14 mouse cellular contexts compared by ENCODE assay signal in the genomic region with DNA sequence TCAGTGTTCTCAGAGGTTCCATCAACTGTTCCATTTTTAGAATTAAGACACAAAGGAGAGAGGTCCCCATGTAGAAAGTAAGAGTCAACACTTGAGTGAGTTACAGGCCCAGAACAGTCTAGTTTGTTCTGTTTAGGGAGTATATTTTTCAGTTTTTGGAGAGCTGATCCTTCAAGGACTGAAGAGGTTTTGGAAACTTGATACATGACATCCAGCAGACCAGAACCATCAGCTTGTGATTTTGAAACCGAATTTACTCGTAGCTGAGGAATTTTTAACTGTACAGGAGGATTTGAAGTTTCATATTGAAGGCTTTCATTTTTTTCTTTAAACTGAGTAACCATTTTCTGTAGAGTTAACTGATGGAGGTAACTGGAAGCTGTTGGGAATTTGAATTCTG.
"Had no signal": no experiment of that assay in that cellular context is flagged by ENCODE, and none has a peak within 500 bp of the region (broad histone marks: within the 10 kb centered on the region; RNA-seq: fewer than 3 reads in every experiment).

No protein-coding gene starts in this region.

- H3K4me2 ChIP-seq: lung, embryonic 14.5 days; midbrain, embryonic 12.5 days; neural tube, embryonic 12.5 days; stomach, embryonic 15.5 days had no signal

- H3K4me3 ChIP-seq: megakaryocyte, embryonic 14.5 days; midbrain, embryonic 12.5 days; neural tube, embryonic 12.5 days; stomach, embryonic 15.5 days had no signal

- H3K9me3 ChIP-seq: megakaryocyte, embryonic 14.5 days; midbrain, embryonic 12.5 days; neural tube, embryonic 12.5 days; stomach, embryonic 15.5 days had no signal

- H3K27me3 ChIP-seq: megakaryocyte, embryonic 14.5 days; midbrain, embryonic 12.5 days; neural tube, embryonic 12.5 days; stomach, embryonic 15.5 days had no signal

- H3K4me1 ChIP-seq: megakaryocyte, embryonic 14.5 days; midbrain, embryonic 12.5 days; neural tube, embryonic 12.5 days; stomach, embryonic 15.5 days had no signal

- H3K27ac ChIP-seq: midbrain, embryonic 12.5 days; neural tube, embryonic 12.5 days; stomach, embryonic 15.5 days; stomach, postnatal 0 days had no signal

- DNase-seq: lung, adult 18-20 months; lung, embryonic 14.5 days; lung, postnatal 10 days; lung, postnatal 4 days; midbrain, embryonic 14.5 days; right cerebral cortex, postnatal 14 days; thymus, adult 2 months; thymus, postnatal 25 days; thymus, postnatal 4 days had no signal

- H3K9ac ChIP-seq: lung, embryonic 14.5 days; midbrain, embryonic 12.5 days; neural tube, embryonic 12.5 days; stomach, embryonic 15.5 days had no signal
